Mouse (Mus musculus): ENCODE measurements around the gene Cuta. TPM values are rescaled to one million over a fixed set of nuclear protein-coding genes. Genes with fewer than 3 reads are reported as not detected.

Cuta gene
- polyA plus RNA-seq, 1 experiment from 2014 or later = 141 TPM

GRCm38 (mm10) chr17:26953201-26953600 is 13.8 kb upstream of the Cuta start:
- no peak for ATAC-seq (ENCODE audit: low FRiP score)
- H3K4me3 ChIP-seq (replicated peaks) = peak overlapping the region; percentile 3
- H3K4me1 ChIP-seq = peaks cover 55% of the 10 kb centered on the region
- peak overlapping the region; percentile 54 for H3K9ac ChIP-seq (replicated peaks)
- H3K36me3 ChIP-seq = peaks cover 35% of the 10 kb centered on the region
- WGBS = 24% methylated on average over 6 of the region's 6 CpGs
- no peaks in the 10 kb centered on the region for H3K9me3 ChIP-seq (replicated peaks)
- no peaks in the 10 kb centered on the region for H3K27me3 ChIP-seq (replicated peaks)
- peak overlapping the region; percentile 78 for H3K4me2 ChIP-seq
- H3K27ac ChIP-seq (replicated peaks) = no peak overlapping the region

- ATAC-seq (ENCODE audit: low FRiP score) = no peak
- H3K27ac ChIP-seq (replicated peaks) = peak overlapping the region; percentile 72; the same call in 1 of the 2 replicates
- H3K4me3 ChIP-seq (replicated peaks) = peak overlapping the region; percentile 68
- H3K4me2 ChIP-seq = peak overlapping the region; percentile 78
- peaks cover 62% of the 10 kb centered on the region for H3K4me1 ChIP-seq
- no peaks in the 10 kb centered on the region for H3K27me3 ChIP-seq (replicated peaks)
- peak overlapping the region; percentile 54 for H3K9ac ChIP-seq (replicated peaks)
- WGBS = 11% methylated on average over 23 of the region's 23 CpGs
- H3K36me3 ChIP-seq = peaks cover 25% of the 10 kb centered on the region
- H3K9me3 ChIP-seq (replicated peaks) = no peaks in the 10 kb centered on the region
Observed at GRCm38 (mm10) chr17:26951952-26952877, 12.8 kb upstream of the Cuta start.

- Histone ChIP-seq H3K36me3 (peaks cover 17% of the 10 kb centered on the region), H3K4me2 (peak overlapping the region; percentile 78), H3K27ac (replicated peaks) (peak overlapping the region; percentile 72), H3K27me3 (replicated peaks) (no peaks in the 10 kb centered on the region), H3K9me3 (replicated peaks) (no peaks in the 10 kb centered on the region), H3K4me3 (replicated peaks) (peak overlapping the region; percentile 68), H3K9ac (replicated peaks) (peak overlapping the region; percentile 54), H3K4me1 (peaks cover 70% of the 10 kb centered on the region)
- peak; percentile 74 for ATAC-seq (ENCODE audit: low FRiP score)
- WGBS = under 1% methylated on average over 11 of the region's 11 CpGs
Observed at GRCm38 (mm10) chr17:26951406-26951805, 12.0 kb upstream of the Cuta start.

- Histone ChIP-seq H3K4me2 (peak overlapping the region; percentile 78), H3K27me3 (replicated peaks) (no peaks in the 10 kb centered on the region), H3K27ac (replicated peaks) (peak overlapping the region; percentile 72), H3K4me3 (replicated peaks) (peak overlapping the region; percentile 68), H3K9ac (replicated peaks) (peak overlapping the region; percentile 54), H3K4me1 (peaks cover 77% of the 10 kb centered on the region), H3K36me3 (peaks cover 10% of the 10 kb centered on the region), H3K9me3 (replicated peaks) (no peaks in the 10 kb centered on the region)
- no peak for ATAC-seq (ENCODE audit: low FRiP score)
- WGBS = 35% methylated on average over 7 of the region's 7 CpGs
Observed at GRCm38 (mm10) chr17:26950560-26951288, 11.4 kb upstream of the Cuta start.

GRCm38 (mm10) chr17:26949866-26950265 is 10.5 kb upstream of the Cuta start:
- Histone ChIP-seq H3K4me1 (peaks cover 85% of the 10 kb centered on the region), H3K9ac (replicated peaks) (peak overlapping the region; percentile 80; the same call in 1 of the 2 replicates)
- WGBS = 41% methylated on average over 5 of the region's 5 CpGs

GRCm38 (mm10) chr17:26949051-26949577 is 9.7 kb upstream of the Cuta start:
- H3K4me3 ChIP-seq (replicated peaks) = peak overlapping the region; percentile 68
- H3K27ac ChIP-seq (replicated peaks) = peak overlapping the region; percentile 87
- 0 out of 2 replicates have a peak, but pooled peaks have one; percentile 42 for ATAC-seq (ENCODE audit: low FRiP score)
- no peaks in the 10 kb centered on the region for H3K36me3 ChIP-seq
- no peaks in the 10 kb centered on the region for H3K27me3 ChIP-seq (replicated peaks)
- H3K9me3 ChIP-seq (replicated peaks) = no peaks in the 10 kb centered on the region
- peak overlapping the region; percentile 78 for H3K4me2 ChIP-seq
- peaks cover 88% of the 10 kb centered on the region for H3K4me1 ChIP-seq
- WGBS = 10% methylated on average over 9 of the region's 14 CpGs
- peak overlapping the region; percentile 80 for H3K9ac ChIP-seq (replicated peaks)

More at GRCm38 (mm10) chr17:26949866-26950265, 10.5 kb upstream of the Cuta start:
- no peaks in the 10 kb centered on the region for H3K9me3 ChIP-seq (replicated peaks)
- peaks cover 2% of the 10 kb centered on the region for H3K36me3 ChIP-seq
- peak overlapping the region; percentile 87 for H3K27ac ChIP-seq (replicated peaks)
- H3K4me3 ChIP-seq (replicated peaks) = peak overlapping the region; percentile 68
- no peak for ATAC-seq (ENCODE audit: low FRiP score)
- H3K4me2 ChIP-seq = peak overlapping the region; percentile 78
- no peaks in the 10 kb centered on the region for H3K27me3 ChIP-seq (replicated peaks)

GRCm38 (mm10) chr17:26948316-26949050 is 9.1 kb upstream of the Cuta start:
- no peaks in the 10 kb centered on the region for H3K27me3 ChIP-seq (replicated peaks)
- peak overlapping the region; percentile 80 for H3K9ac ChIP-seq (replicated peaks)
- peak overlapping the region; percentile 87 for H3K27ac ChIP-seq (replicated peaks)
- WGBS = 1% methylated on average over 57 of the region's 87 CpGs
- no peaks in the 10 kb centered on the region for H3K36me3 ChIP-seq
- peaks cover 84% of the 10 kb centered on the region for H3K4me1 ChIP-seq
- peak overlapping the region; percentile 68 for H3K4me3 ChIP-seq (replicated peaks)
- H3K9me3 ChIP-seq (replicated peaks) = no peaks in the 10 kb centered on the region
- peak overlapping the region; percentile 78 for H3K4me2 ChIP-seq
- no peak for ATAC-seq (ENCODE audit: low FRiP score)

- Histone ChIP-seq H3K36me3 (no peaks in the 10 kb centered on the region), H3K4me2 (peak overlapping the region; percentile 72), H3K27ac (replicated peaks) (peak overlapping the region; percentile 77), H3K9ac (replicated peaks) (peak overlapping the region; percentile 59), H3K9me3 (replicated peaks) (no peaks in the 10 kb centered on the region), H3K4me3 (replicated peaks) (peak overlapping the region; percentile 41; the same call in 1 of the 2 replicates), H3K27me3 (replicated peaks) (no peaks in the 10 kb centered on the region), H3K4me1 (peaks cover 79% of the 10 kb centered on the region)
- ATAC-seq (ENCODE audit: low FRiP score) = no peak
- 31% methylated on average over 12 of the region's 12 CpGs for WGBS
Observed at GRCm38 (mm10) chr17:26947231-26948100, 8.1 kb upstream of the Cuta start.

- H3K9me3 ChIP-seq (replicated peaks) = no peaks in the 10 kb centered on the region
- WGBS = 2% methylated on average over 27 of the region's 37 CpGs
- H3K27me3 ChIP-seq (replicated peaks) = no peaks in the 10 kb centered on the region
- H3K4me1 ChIP-seq = peaks cover 76% of the 10 kb centered on the region
- peak overlapping the region; percentile 41 for H3K4me3 ChIP-seq (replicated peaks)
- H3K36me3 ChIP-seq = no peaks in the 10 kb centered on the region
- no peak for ATAC-seq (ENCODE audit: low FRiP score)
- H3K27ac ChIP-seq (replicated peaks) = peak overlapping the region; percentile 77
- peak overlapping the region; percentile 72 for H3K4me2 ChIP-seq
- H3K9ac ChIP-seq (replicated peaks) = peak overlapping the region; percentile 59
Observed at GRCm38 (mm10) chr17:26946567-26946966, 7.2 kb upstream of the Cuta start.

- H3K4me3 ChIP-seq (replicated peaks) = peak overlapping the region; percentile 41
- no peak for ATAC-seq (ENCODE audit: low FRiP score)
- peaks cover 72% of the 10 kb centered on the region for H3K4me1 ChIP-seq
- no peaks in the 10 kb centered on the region for H3K9me3 ChIP-seq (replicated peaks)
- peak overlapping the region; percentile 77 for H3K27ac ChIP-seq (replicated peaks)
- H3K9ac ChIP-seq (replicated peaks) = peak overlapping the region; percentile 59
- no peaks in the 10 kb centered on the region for H3K27me3 ChIP-seq (replicated peaks)
- H3K4me2 ChIP-seq = peak overlapping the region; percentile 72
- no peaks in the 10 kb centered on the region for H3K36me3 ChIP-seq
- WGBS = 29% methylated on average over 13 of the region's 13 CpGs
Observed at GRCm38 (mm10) chr17:26945824-26946495, 6.6 kb upstream of the Cuta start.
